Mouse (Mus musculus) mouse trophoblast stem cell (cell line): ENCODE data around the gene Rgs12.

Experiments used
- in situ Hi-C, 2 experiments: fragments of 300-500 bp; cut with MseI, MboI; formaldehyde crosslinking; loops; 2 replicates in 1 of 2; 3 replicates in 1 of 2; pipeline ENCODE4 v1.15.1; 2025

Gene Rgs12

DNA sequence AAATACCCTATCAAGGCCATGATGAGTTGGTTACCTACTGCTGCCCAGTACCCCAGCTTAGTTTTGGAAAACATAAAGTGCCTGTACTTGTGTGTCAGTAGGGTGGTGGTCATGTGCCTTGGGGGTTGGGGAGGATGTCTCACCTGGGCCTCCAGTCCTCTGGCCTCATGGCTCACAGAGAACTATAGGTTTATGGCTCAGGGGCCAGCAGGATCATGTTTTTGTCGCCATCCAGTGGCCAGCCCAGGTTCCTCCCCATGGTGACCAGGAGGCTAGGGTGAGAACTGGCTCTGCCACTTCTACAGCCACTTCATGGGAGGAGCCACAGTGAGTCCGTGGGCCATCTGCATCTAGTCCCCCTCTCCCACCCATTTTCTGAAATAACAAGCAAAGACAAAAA, 75.7 kb downstream of the Rgs12 start:
- in situ Hi-C loops: loop anchor here (5.0 kb wide), 1 partner anchor 38 kb away; no protein-coding TSS in a partner anchor

DNA sequence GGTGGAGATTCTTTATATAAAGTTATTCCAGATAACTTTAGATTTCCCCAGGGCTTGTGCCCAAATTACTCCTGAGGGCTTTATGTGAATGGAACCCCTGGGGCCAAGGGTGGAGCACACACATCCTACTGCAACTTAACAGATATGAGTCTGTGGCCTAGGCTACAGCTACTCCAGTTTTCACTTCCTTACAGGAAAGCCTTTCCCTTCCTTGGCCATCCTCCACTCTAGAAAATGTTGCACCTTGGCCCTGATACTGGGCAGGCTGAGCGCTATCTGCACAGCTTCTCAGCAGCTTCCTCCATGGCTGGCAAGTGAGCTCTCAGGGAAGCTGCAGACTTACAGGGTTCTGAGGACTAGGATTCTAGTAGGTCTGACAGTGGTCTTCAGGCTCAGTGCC, 80.1 kb downstream of the Rgs12 start:
- in situ Hi-C loops: loop anchor here in 1 of 2 experiments (5.0 kb wide), 1 partner anchor 42 kb away; no protein-coding TSS in a partner anchor

DNA sequence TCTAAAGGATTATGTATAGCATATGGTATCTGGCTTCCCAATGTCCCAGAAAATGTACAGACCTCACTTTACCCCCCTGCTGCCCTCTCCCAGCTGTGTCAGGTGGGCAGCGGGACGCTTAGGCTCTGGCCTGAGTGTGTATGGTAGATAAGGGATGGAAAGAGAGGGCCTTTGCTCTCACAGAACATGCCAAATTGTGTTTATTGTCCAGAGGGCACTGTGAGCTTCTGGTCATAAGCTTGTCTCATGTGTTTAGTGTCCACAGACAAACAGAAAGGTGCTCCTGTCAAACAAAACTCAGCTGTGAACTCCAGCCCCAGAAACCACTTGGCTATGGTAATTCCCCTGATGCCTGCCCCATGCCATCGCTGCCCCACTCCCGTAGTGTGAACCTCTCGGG, 80.5 kb downstream of the Rgs12 start:
- in situ Hi-C loops: loop anchor here in 1 of 2 experiments (5.0 to 10.0 kb wide), 2 partner anchors 42 to 115 kb away; no protein-coding TSS in a partner anchor

DNA sequence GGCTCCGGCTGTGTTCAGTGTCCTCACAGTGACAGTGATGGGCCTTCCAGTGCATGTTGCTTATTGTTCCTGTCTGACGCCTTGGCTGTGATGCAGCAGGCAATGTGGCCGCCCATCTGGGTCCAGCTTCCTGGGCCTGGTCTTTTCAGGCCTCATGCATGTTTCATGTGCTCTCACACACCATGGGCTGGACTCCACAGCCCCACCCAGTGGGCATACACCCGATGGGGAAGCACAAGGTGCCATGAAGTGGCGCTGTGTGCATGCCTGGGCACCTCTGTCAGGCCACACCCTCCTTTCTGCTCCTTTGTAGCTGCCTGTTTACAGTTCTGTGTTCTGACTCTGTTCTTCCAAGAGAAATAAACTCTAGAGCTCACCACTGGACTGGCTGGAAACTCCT, 83.8 kb downstream of the Rgs12 start:
- in situ Hi-C loops: loop anchor here in 1 of 2 experiments (10.0 kb wide), 1 partner anchor 118 kb away; no protein-coding TSS in a partner anchor

DNA sequence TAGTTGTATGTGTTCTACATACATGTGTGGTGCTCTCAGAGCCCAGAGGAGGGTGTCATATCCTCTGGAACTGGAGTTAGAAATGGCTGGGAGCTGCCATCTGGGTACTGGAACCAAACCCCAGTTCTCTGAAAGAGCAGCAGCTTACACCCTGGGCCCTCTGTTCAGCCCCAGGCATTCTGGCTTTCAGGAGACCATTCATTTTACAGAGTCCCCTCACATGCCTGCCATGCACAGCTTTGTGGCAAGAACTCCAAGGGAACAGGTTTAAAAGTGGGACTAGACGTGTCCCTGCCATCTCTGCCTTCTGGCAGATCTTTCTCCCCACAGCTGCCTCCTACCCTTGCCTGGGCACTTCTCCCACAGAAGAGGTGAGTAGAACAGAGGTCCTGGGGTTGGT, 84.4 kb downstream of the Rgs12 start:
- in situ Hi-C loops: loop anchor here in 1 of 2 experiments (10.0 kb wide), 1 partner anchor 119 kb away; no protein-coding TSS in a partner anchor

DNA sequence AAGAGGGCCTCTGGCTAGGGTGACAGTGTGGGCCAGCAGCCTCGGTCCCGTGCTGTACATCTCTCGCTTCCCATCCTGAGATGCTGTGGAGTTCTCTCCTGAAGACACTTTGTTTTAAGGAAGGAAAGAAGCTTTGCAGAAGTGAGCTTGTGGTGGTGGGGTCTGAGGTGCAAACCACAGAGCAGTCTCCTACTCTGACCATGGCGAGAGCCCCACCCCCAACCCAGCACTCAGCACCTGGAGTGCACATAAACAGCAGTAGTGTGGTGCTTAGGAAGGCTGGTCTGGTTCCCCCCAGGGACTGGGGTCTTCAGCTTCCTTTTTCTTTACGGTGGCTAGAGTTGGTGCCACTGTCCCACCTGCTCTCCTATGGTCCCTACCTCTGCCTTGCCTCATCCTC, 85.9 kb downstream of the Rgs12 start:
- in situ Hi-C loops: loop anchor here (5.0 to 10.0 kb wide), 2 partner anchors 118 to 120 kb away; no protein-coding TSS in a partner anchor

DNA sequence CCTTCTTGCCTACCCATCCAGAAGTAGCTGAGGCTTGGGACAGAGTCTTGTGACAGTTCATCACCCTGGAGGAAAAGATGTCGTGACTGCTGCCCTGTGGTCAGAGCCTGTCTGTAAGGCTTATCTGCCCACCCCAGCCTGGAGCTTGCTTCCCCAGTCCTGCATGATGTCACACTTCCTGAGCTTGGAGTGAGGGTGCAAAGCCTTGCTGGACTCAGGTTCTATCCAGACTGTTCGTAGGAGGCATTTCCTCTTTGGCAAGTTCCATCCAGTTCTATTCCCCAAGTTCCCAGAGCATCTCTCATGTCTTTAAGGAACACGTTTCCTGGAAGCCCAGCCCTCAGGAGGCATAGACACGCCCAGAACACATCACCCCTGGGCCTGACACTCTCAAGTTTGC, 86.5 kb downstream of the Rgs12 start:
- in situ Hi-C loops: loop anchor here (5.0 to 10.0 kb wide), 2 partner anchors 118 to 121 kb away; no protein-coding TSS in a partner anchor

DNA sequence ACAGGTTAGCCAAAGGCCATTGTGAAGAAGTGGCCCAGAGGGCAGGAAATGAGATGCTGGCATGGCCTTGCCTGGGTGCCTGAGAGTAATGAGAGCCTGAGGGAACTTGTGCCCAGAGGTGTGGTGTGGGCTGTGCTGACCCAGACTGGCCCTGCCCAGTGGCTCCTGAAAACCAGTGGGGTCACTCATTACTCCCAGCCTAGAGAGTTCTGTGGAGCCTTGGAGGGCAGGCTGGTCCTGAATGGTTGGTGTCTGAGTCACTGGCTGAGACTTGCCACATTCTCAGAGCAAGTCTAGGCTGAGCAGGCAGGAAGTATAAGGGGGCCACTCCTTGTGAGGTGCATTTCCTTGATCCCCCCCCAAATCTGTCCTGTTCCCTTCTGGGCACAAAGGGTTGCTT, 88.2 kb downstream of the Rgs12 start:
- in situ Hi-C loops: loop anchor here (5.0 to 10.0 kb wide), 2 partner anchors 120 to 123 kb away; no protein-coding TSS in a partner anchor

DNA sequence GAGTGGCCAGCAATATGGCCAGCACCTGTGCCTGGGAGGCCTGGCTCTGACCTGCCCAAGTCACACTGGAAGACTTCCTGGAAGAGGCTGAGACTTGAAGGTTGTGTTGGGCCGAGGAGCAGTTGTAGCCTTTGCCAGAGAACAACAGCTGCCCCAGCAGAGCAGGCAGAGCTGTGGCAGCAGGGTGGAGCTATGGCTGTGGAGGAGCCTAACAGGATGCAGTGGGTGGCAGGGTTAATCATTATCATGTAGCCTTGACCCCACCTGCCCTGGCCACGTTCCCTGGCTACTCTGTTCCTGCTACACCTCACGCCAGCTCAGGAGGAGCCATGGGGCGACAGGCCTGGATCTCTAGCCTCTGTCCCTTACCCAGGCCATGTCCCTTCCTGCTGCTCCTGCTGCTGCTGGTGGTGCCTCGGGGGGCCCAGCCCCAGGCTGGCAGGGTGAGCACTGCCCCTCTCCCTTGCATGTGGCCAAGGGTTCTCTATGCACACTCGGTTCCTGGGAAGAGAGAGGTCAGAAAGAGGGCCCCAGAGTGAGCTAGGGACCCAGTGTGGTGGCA, 92.1 kb downstream of the Rgs12 start, which contains the start of gene Hgfac:
Gene Hgfac (plus strand): TSS at position 242 of the 562 bp plus-strand sequence.
- in situ Hi-C loops: no loop called here

DNA sequence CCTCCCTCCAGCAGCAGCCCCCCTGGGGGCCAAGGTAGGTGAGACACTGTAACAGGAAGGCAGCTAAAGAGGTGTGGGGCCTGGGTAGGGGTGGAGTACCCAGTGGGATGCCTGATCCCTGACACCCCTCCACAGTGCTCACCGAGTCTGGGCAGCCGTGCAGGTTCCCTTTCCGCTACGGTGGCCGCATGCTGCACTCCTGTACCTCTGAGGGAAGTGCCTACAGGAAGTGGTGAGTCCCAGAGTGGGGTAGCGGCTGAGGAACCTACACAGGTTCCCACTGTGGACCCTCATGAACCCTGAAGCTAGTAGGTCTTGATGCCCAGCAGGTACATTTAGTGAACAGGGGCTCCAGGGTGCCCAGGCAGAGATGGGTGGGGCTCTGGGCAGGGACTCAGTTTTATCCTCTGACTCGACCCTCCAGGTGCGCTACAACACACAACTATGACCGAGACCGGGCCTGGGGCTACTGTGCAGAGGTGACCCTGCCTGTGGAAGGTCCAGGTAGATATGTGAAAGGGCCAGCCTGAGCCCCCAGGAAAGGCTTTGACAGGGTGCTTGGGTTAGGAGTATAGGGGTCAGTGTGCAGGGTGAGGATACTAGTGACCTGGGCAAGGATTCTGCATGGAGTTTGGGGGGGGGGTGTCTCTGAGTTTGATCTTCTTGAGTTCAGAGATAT, 93.3 kb downstream of the Rgs12 start:
- in situ Hi-C loops: no loop called here

DNA sequence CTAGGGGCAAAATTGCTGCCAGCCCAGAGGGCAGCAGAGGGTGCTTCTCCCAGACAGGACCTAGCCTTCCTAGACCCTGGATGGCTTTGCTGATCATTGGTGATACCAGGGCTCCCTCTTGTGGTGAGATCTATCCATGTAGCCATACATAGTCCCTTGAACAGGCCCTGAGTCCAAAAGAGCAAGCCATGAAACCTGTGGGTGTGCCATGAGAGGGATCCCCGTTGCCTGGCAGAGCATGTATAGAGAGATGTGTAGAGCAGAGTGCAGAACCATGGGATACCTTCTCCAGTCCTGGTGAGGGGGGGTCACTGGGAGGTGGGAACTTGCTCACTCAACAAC, 93.8 kb downstream of the Rgs12 start:
- in situ Hi-C loops: no loop called here

DNA sequence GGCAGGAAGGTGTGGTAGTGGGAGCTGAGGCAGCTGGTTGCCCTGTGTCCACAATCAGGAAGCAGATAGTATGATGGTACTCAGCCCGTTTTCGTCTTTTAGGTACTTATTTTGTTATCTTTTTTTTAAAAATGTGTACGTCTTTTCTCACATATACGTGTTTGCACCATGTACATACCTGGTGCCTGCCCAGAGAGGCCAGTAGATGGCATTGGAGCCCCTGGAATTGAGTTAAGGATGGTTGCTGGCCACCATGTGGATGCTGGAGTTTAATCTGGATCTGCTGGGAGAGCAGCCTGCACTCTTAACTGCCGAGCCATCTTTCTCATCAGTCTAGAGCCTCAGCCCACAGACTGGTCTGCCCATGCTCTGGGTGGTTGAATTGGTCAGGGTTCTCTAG, 101.3 kb downstream of the Rgs12 start:
- in situ Hi-C loops: no loop called here

DNA sequence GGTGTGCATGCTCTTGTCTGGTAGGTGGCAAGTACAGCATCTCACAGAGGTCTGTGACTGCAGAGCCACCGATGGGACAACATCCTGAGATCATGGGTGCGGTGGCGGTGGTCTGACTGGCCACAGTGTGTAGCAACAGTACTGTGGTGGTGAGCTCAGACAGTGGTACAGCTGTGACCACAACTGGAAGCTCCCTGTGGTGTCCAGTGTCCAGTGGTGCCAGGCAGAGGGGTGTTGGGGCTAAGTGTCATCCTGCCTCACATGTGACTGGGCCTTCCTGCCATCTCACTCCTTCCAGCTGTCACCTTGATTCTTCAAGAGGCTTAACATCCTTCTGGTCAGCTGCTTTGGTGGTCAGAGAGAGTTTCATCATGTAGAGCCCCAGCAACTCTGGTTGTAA, 105.4 kb downstream of the Rgs12 start:
- in situ Hi-C loops: no loop called here

DNA sequence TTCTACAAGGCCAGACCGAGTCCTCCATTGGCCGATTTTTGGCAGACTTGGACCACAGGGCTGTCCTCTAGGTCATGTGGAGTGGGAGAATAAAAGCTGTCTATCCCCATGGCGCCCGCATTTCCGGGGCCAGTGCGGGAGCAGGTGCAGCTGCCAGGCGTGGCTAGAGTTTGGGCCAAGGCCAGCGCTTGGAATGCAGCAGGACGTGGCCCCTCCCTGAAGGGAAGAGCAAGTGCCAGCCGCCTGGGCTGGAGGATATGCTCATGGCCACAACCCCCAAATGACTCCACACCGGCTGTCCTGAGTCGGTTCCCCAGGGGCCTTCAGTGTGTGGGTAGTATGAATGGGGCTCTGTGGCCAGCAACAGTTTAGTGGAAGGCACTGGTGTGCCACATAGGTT, 105.8 kb downstream of the Rgs12 start:
- in situ Hi-C loops: no loop called here

DNA sequence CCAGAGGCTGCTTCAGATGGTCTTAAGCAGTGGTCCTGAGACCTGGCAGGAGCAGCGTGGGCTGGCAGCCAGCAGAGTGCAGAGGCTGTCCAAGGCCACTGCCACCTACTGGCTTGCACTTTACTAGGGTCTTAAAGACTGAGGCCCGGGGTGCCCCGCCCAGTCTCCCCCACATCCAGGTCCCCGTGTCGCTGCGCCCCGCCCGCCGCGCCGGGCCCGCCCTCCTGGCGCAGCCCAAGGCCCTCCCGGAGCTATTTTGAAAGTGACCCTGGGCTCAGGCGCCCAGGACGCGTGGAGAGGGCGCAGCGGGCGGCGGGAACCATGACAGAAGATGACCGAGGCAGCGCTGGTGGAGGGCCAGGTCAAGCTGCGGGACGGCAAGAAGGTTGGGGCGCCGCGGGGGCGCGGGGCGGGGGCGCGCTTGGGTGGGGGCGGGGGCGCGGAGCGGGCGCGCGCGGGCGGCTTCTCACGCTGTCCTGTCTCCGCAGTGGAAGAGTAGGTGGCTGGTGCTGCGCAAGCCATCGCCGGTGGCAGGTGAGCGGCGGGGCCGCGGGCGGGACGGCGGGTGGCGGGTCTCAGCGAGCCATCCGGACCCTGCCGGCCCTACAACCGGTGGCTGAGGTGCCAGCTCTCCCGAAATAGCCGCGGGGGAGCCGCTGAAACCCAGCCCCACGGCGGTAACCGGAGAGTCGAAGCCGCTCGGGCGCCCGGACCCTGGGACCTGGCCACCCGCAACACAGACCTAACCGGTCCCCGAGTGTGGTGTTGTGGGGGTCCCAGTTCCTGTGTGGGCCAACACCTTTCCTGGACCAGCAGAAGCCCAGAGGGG, 107.6 kb downstream of the Rgs12 start, which contains the start of gene Dok7:
Gene Dok7 (plus strand): TSS at position 163 of the 829 bp plus-strand sequence.
- in situ Hi-C loops: no loop called here

DNA sequence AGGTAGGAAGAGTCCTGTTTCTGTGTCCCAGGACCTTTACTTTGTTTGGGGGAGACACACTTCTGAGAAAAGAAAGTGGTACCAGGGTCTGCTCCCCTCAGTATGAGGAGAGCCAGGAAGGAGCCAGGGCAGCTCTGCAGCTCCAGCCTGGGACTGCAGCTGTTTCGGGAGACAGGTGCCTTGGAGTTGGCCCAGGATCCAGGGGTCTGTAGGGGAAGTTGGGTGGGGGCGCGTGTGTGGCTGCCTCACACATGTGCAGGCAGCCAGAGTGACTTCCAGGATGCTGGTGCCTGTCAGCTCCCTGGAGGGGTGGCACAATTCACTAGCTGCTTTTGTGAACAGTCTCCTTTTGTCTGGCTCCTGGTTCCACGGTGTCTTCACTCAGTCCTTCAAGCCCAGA, 108.3 kb downstream of the Rgs12 start:
- in situ Hi-C loops: no loop called here

DNA sequence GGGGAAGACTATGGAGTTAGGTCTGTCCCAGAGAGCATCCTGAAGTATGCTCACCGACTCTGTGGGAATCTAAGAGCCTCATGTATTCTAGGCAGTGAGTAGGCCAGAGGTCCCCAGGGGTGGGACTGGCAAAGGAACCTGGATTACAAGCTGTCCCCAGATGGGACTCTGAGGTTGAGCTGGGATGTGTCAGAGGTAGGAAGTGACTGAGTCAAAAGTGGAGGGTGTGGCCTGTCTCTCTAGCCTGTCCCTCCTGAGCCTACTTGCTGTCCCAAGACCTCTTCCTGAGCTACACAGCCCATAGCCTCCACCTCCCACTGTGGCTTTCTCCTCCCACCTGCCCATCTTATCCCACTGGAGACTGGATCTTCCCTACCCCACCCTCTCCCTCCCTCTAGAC, 109.0 kb downstream of the Rgs12 start:
- in situ Hi-C loops: no loop called here

DNA sequence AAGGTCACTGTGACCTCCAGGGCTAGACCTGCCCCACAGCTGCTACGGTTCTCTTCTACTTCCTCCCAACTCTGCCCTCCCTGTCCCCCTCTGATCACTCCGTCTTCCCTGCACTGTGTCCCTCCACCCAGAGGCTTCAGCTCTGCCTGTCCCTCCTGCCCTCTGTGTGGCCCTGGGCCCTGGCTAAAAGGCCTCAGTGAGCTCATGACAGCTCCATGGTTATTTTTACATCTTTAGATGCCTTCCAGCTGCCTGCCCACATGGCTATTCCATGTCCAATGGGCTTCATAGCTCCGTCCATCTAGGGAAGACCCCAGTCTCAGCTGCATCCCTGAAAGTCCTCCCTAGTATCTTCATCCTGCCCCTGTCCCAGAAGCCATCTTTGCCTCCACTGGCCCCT, 110.9 kb downstream of the Rgs12 start:
- in situ Hi-C loops: no loop called here

DNA sequence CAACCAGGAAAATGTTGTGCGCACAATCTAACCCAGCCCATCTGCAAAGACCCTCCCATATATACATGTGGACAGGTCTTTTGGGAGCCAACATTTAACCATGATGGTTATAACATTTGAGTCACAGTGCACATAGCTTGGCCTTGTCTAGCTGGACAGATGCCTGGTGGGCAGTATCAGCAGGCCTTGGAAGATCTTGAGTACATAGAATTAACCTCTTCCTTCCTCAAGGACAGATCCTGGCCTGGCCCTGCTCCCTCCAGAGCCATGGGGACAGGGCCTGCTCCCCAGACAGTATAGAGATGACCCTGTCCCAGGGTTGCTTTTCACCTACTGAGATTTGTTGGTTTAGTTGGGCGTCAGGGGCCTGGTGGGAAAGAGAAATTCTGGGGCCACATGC, 120.6 kb downstream of the Rgs12 start:
- in situ Hi-C loops: no loop called here

DNA sequence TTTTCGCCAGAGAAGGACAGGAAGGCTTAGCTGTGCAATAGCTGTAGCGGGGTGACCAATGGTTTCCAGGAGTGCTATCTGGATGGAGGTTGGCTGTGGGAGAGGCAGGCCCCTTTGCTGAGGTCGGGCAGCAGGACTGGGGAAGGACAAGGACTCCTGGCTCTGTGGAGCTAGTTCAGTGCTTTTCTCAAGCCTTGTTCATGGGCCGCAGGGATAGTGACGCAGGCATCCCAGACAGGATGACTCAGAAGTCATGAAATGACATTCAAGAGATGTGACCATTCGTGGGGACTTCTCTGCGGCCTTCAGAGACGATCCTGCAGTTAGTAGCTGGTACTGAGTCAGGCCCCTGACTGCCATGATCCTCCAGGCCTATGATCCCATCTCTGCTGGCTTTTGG, 121.1 kb downstream of the Rgs12 start:
- in situ Hi-C loops: no loop called here

DNA sequence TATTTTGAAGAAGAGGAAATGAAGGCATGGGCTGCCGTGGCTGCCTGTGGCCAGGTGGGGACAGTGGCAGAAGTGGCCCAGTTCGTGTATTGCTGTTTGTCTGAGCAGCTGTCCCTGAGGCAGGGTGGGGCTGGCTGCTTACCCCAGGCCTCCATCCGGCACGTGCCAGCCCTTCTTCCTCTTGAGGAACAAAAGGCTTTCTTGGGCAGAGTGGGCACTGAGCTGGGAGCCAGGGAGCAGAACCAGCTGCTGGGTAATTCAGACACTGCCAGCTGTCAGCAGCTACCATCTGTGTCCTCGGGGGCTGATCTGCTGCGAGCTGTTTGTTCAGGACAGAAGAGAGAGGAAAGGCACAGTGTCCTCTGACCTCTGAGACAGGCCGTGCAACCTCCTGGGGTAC, 121.7 kb downstream of the Rgs12 start:
- in situ Hi-C loops: no loop called here

DNA sequence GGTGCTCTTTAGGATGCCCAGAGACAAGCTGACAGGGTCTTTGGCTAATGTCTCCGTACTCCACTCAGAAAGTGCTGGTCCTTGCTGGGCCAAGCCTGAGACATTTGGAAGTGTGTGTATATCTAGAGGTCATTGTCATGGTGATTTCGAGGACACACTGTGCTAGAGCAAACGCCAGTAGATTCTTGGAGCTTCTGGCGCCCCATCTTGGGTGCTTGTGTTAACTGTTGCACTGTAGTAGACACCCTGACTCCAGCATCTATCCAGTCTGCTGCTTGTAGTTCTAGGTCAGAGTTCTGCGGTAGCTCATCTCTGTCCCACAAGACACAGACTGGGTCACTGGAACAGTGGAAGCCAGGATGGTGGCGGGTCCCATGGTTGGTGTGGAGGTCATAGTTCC, 122.6 kb downstream of the Rgs12 start:
- in situ Hi-C loops: no loop called here
